Mouse (Mus musculus): ENCODE measurements around the gene Abcc5. TPM values are rescaled to one million over a fixed set of nuclear protein-coding genes. Genes with fewer than 3 reads are reported as not detected.

Gene Abcc5
- polyA plus RNA-seq, 1 experiment from 2014 or later = 76.2 TPM

GRCm38 (mm10) chr16:20338616-20339015 lies 87.6 kb downstream of the Abcc5 start:
- ATAC-seq (ENCODE audit: insufficient number of reproducible peaks, low FRiP score, low TSS enrichment, low read depth) = no peak
- Histone ChIP-seq H3K36me3 (peaks cover 62% of the 10 kb centered on the region), H3K4me3 (no peak overlapping the region), H3K27me3 (no peaks in the 10 kb centered on the region), H3K4me2 (no peak overlapping the region), H3K27ac (no peak overlapping the region), H3K9me3 (no peaks in the 10 kb centered on the region), H3K9ac (no peak overlapping the region), H3K4me1 (no peaks in the 10 kb centered on the region)
- WGBS = 92% methylated on average over 3 of the region's 3 CpGs

- Histone ChIP-seq H3K9me3 (no peaks in the 10 kb centered on the region), H3K4me3 (no peak overlapping the region), H3K36me3 (peaks cover 73% of the 10 kb centered on the region), H3K9ac (no peak overlapping the region), H3K27me3 (no peaks in the 10 kb centered on the region), H3K27ac (no peak overlapping the region), H3K4me2 (no peak overlapping the region), H3K4me1 (no peaks in the 10 kb centered on the region)
- no peak for ATAC-seq (ENCODE audit: insufficient number of reproducible peaks, low FRiP score, low TSS enrichment, low read depth)
- 96% methylated on average over 8 of the region's 8 CpGs for WGBS
Measured at GRCm38 (mm10) chr16:20334918-20335317, 91.3 kb downstream of the Abcc5 start.

GRCm38 (mm10) chr16:20328306-20328705 lies 97.9 kb downstream of the Abcc5 start:
- H3K9me3 ChIP-seq = no peaks in the 10 kb centered on the region
- 89% methylated on average over 5 of the region's 5 CpGs for WGBS
- no peak overlapping the region for H3K4me2 ChIP-seq
- no peaks in the 10 kb centered on the region for H3K4me1 ChIP-seq
- H3K4me3 ChIP-seq = no peak overlapping the region
- no peak for ATAC-seq (ENCODE audit: insufficient number of reproducible peaks, low FRiP score, low TSS enrichment, low read depth)
- H3K27me3 ChIP-seq = no peaks in the 10 kb centered on the region
- H3K9ac ChIP-seq = no peak overlapping the region
- peaks cover 39% of the 10 kb centered on the region for H3K36me3 ChIP-seq
- H3K27ac ChIP-seq = no peak overlapping the region

- Histone ChIP-seq H3K4me2 (no peak within 1 kb of the TSS), H3K36me3 (peaks cover 14% of the 10 kb centered on the region), H3K27ac (no peak within 1 kb of the TSS), H3K4me3 (no peak within 1 kb of the TSS), H3K4me1 (no peaks in the 10 kb centered on the region), H3K27me3 (no peaks in the 10 kb centered on the region), H3K9me3 (no peaks in the 10 kb centered on the region), H3K9ac (no peak within 1 kb of the TSS)
- 69% methylated on average over 5 of the region's 5 CpGs for WGBS
- ATAC-seq (ENCODE audit: insufficient number of reproducible peaks, low FRiP score, low TSS enrichment, low read depth) = no peak
Measured at GRCm38 (mm10) chr16:20325286-20325685, 100.9 kb downstream of the Abcc5 start, which contains the start of gene Cyp2ab1. Gene Cyp2ab1, minus strand, starts transcription at chr16:20325404.

GRCm38 (mm10) chr16:20323907-20324306 lies 102.3 kb downstream of the Abcc5 start:
- 73% methylated on average over 5 of the region's 5 CpGs for WGBS

GRCm38 (mm10) chr16:20322274-20322673 lies 103.9 kb downstream of the Abcc5 start:
- no peak for ATAC-seq (ENCODE audit: insufficient number of reproducible peaks, low FRiP score, low TSS enrichment, low read depth)
- WGBS = 86% methylated on average over 4 of the region's 4 CpGs
- H3K9ac ChIP-seq = no peak overlapping the region
- H3K4me2 ChIP-seq = no peak overlapping the region
- no peaks in the 10 kb centered on the region for H3K27me3 ChIP-seq
- H3K27ac ChIP-seq = no peak overlapping the region
- H3K4me3 ChIP-seq = no peak overlapping the region
- no peaks in the 10 kb centered on the region for H3K4me1 ChIP-seq
- H3K36me3 ChIP-seq = no peaks in the 10 kb centered on the region
- no peaks in the 10 kb centered on the region for H3K9me3 ChIP-seq

More at GRCm38 (mm10) chr16:20323907-20324306, 102.3 kb downstream of the Abcc5 start:
- Histone ChIP-seq H3K4me2 (no peak overlapping the region), H3K27me3 (no peaks in the 10 kb centered on the region), H3K4me1 (no peaks in the 10 kb centered on the region), H3K9ac (no peak overlapping the region), H3K9me3 (no peaks in the 10 kb centered on the region), H3K36me3 (peaks cover 5% of the 10 kb centered on the region; the same call in 1 of the 2 replicates), H3K27ac (no peak overlapping the region), H3K4me3 (no peak overlapping the region)
- no peak for ATAC-seq (ENCODE audit: insufficient number of reproducible peaks, low FRiP score, low TSS enrichment, low read depth)

GRCm38 (mm10) chr16:20316770-20317169 lies 109.4 kb downstream of the Abcc5 start:
- no peaks in the 10 kb centered on the region for H3K36me3 ChIP-seq
- H3K9me3 ChIP-seq = no peaks in the 10 kb centered on the region
- 76% methylated on average over 6 of the region's 6 CpGs for WGBS
- no peak overlapping the region for H3K9ac ChIP-seq
- no peak for ATAC-seq (ENCODE audit: insufficient number of reproducible peaks, low FRiP score, low TSS enrichment, low read depth)
- no peak overlapping the region for H3K27ac ChIP-seq
- H3K4me2 ChIP-seq = no peak overlapping the region
- H3K27me3 ChIP-seq = no peaks in the 10 kb centered on the region
- no peaks in the 10 kb centered on the region for H3K4me1 ChIP-seq
- H3K4me3 ChIP-seq = no peak overlapping the region

- WGBS = 84% methylated on average over 4 of the region's 4 CpGs
Measured at GRCm38 (mm10) chr16:20315266-20315665, 110.9 kb downstream of the Abcc5 start.

GRCm38 (mm10) chr16:20312272-20312671 lies 113.9 kb downstream of the Abcc5 start:
- WGBS = 62% methylated on average over 14 of the region's 14 CpGs
- no peak overlapping the region for H3K27ac ChIP-seq
- ATAC-seq (ENCODE audit: insufficient number of reproducible peaks, low FRiP score, low TSS enrichment, low read depth) = no peak
- H3K27me3 ChIP-seq = no peaks in the 10 kb centered on the region
- H3K9ac ChIP-seq = no peak overlapping the region
- H3K4me3 ChIP-seq = no peak overlapping the region
- no peak overlapping the region for H3K4me2 ChIP-seq
- no peaks in the 10 kb centered on the region for H3K4me1 ChIP-seq
- H3K9me3 ChIP-seq = no peaks in the 10 kb centered on the region
- H3K36me3 ChIP-seq = no peaks in the 10 kb centered on the region

More at GRCm38 (mm10) chr16:20315266-20315665, 110.9 kb downstream of the Abcc5 start:
- Histone ChIP-seq H3K9ac (no peak overlapping the region), H3K27ac (no peak overlapping the region), H3K27me3 (no peaks in the 10 kb centered on the region), H3K36me3 (no peaks in the 10 kb centered on the region), H3K4me3 (no peak overlapping the region), H3K9me3 (no peaks in the 10 kb centered on the region), H3K4me2 (no peak overlapping the region), H3K4me1 (no peaks in the 10 kb centered on the region)
- no peak for ATAC-seq (ENCODE audit: insufficient number of reproducible peaks, low FRiP score, low TSS enrichment, low read depth)

- H3K9me3 ChIP-seq = no peaks in the 10 kb centered on the region
- peak within 1 kb of the TSS; percentile 68 for H3K4me2 ChIP-seq
- WGBS = under 1% methylated on average over 51 of the region's 52 CpGs
- H3K36me3 ChIP-seq = peaks cover 7% of the 10 kb centered on the region
- H3K4me3 ChIP-seq = peak within 1 kb of the TSS; percentile 93
- H3K9ac ChIP-seq = peak within 1 kb of the TSS; percentile 72
- no peaks in the 10 kb centered on the region for H3K27me3 ChIP-seq
- peaks cover 15% of the 10 kb centered on the region for H3K4me1 ChIP-seq
- peak within 1 kb of the TSS; percentile 80 for H3K27ac ChIP-seq
- peak; percentile 78 for ATAC-seq (ENCODE audit: insufficient number of reproducible peaks, low FRiP score, low TSS enrichment, low read depth)
Measured at GRCm38 (mm10) chr16:20301770-20302649, 124.2 kb downstream of the Abcc5 start, which contains the start of gene Parl. Gene Parl, minus strand, starts transcription at chr16:20302387.

- Histone ChIP-seq H3K4me1 (peaks cover 15% of the 10 kb centered on the region), H3K27ac (no peak overlapping the region), H3K4me3 (no peak overlapping the region), H3K27me3 (no peaks in the 10 kb centered on the region), H3K4me2 (no peak overlapping the region), H3K9me3 (no peaks in the 10 kb centered on the region), H3K36me3 (peaks cover 22% of the 10 kb centered on the region), H3K9ac (no peak overlapping the region)
- 89% methylated on average over 2 of the region's 2 CpGs for WGBS
- ATAC-seq (ENCODE audit: insufficient number of reproducible peaks, low FRiP score, low TSS enrichment, low read depth) = no peak
Measured at GRCm38 (mm10) chr16:20300076-20300475, 126.1 kb downstream of the Abcc5 start.
